In genomic region chr6:71927911-71928310, GRCm38 (mm10) we compare ENCODE assay signal across 10 mouse cellular contexts. TPM values are rescaled to one million over a fixed set of nuclear protein-coding genes. Genes with fewer than 3 reads are reported as not detected.
DNase-seq lines count a peak whose midpoint lies in the region; ATAC-seq and TF ChIP-seq lines count a peak whose summit lies in the region.
"Had no signal": no experiment of that assay in that cellular context is flagged by ENCODE, and none has a peak within 500 bp of the region (broad histone marks: within the 10 kb centered on the region; RNA-seq: fewer than 3 reads in every experiment).

No protein-coding gene starts in this region.

- peaks cover 7% of the 10 kb centered on the region for H3K36me3 ChIP-seq in embryonic facial prominence, embryonic 11.5 days (replicated peaks; ENCODE audit: control insufficient read depth, insufficient read depth, low read depth, low read length)
- H3K36me3 ChIP-seq in liver, adult 2 months (ENCODE audit: control insufficient read depth, insufficient read depth, low read length): peaks cover 48% of the 10 kb centered on the region
- H3K36me3 ChIP-seq in neural tube, embryonic 15.5 days: peaks cover 79% of the 10 kb centered on the region

- no peak overlapping the region for H3K4me3 ChIP-seq in embryonic facial prominence, embryonic 11.5 days (ENCODE audit: low read depth, low read length)
- H3K4me3 ChIP-seq in liver, adult 2 months (ENCODE audit: insufficient read depth, low read depth, low read length): no peak overlapping the region
- H3K4me3 ChIP-seq in neural tube, embryonic 15.5 days (replicated peaks): no peak overlapping the region
- H3K4me3 ChIP-seq: erythroblast, embryonic 14.5 days; liver, embryonic 15.5 days had no signal

- no peaks in the 10 kb centered on the region for H3K27me3 ChIP-seq in embryonic facial prominence, embryonic 11.5 days (ENCODE audit: control insufficient read depth, insufficient read depth, low read length)
- H3K27me3 ChIP-seq in liver, adult 2 months (ENCODE audit: control insufficient read depth, insufficient read depth, low read length): no peaks in the 10 kb centered on the region
- no peaks in the 10 kb centered on the region for H3K27me3 ChIP-seq in neural tube, embryonic 15.5 days (replicated peaks)
- H3K27me3 ChIP-seq: liver, embryonic 15.5 days had no signal

- no peak for ATAC-seq in embryonic facial prominence, embryonic 11.5 days (replicated peaks; ENCODE audit: insufficient number of reproducible peaks, low FRiP score, low TSS enrichment, low read depth)
- ATAC-seq in neural tube, embryonic 15.5 days (ENCODE audit: low FRiP score): peak; percentile 72; the same call in 1 of the 2 replicates
- no peak for ATAC-seq in megakaryocyte, adult 5-6 weeks (ENCODE audit: poor library complexity, severe bottlenecking)

- no peaks in the 10 kb centered on the region for H3K4me1 ChIP-seq in embryonic facial prominence, embryonic 11.5 days (ENCODE audit: control insufficient read depth, insufficient read depth, low read length)
- peaks cover 1% of the 10 kb centered on the region; the same call in 1 of the 2 replicates for H3K4me1 ChIP-seq in liver, adult 2 months (ENCODE audit: control insufficient read depth, insufficient read depth, low read length)
- no peaks in the 10 kb centered on the region for H3K4me1 ChIP-seq in neural tube, embryonic 15.5 days
- H3K4me1 ChIP-seq: liver, embryonic 15.5 days had no signal

- H3K9ac ChIP-seq in embryonic facial prominence, embryonic 11.5 days (replicated peaks; ENCODE audit: low read length): no peak overlapping the region
- no peak overlapping the region for H3K9ac ChIP-seq in liver, adult 2 months (ENCODE audit: low read depth, low read length)
- H3K9ac ChIP-seq in neural tube, embryonic 15.5 days (replicated peaks): no peak overlapping the region
- H3K9ac ChIP-seq: liver, embryonic 15.5 days had no signal

- no peaks in the 10 kb centered on the region for H3K9me3 ChIP-seq in embryonic facial prominence, embryonic 11.5 days (replicated peaks; ENCODE audit: control insufficient read depth, low read length)
- no peaks in the 10 kb centered on the region for H3K9me3 ChIP-seq in neural tube, embryonic 15.5 days (replicated peaks)
- H3K9me3 ChIP-seq: liver, embryonic 15.5 days had no signal

- H3K27ac ChIP-seq in embryonic facial prominence, embryonic 11.5 days (replicated peaks; ENCODE audit: low read depth, low read length): no peak overlapping the region
- H3K27ac ChIP-seq in liver, adult 2 months (replicated peaks; ENCODE audit: insufficient read depth, low read depth, low read length): no peak overlapping the region
- no peak overlapping the region for H3K27ac ChIP-seq in neural tube, embryonic 15.5 days (replicated peaks)
- H3K27ac ChIP-seq: liver, embryonic 15.5 days had no signal

- H3K4me2 ChIP-seq in embryonic facial prominence, embryonic 11.5 days (ENCODE audit: low read depth, low read length): no peak overlapping the region
- no peak overlapping the region for H3K4me2 ChIP-seq in neural tube, embryonic 15.5 days
- H3K4me2 ChIP-seq: liver, embryonic 15.5 days had no signal

- peak; percentile 64 for DNase-seq in urinary bladder, postnatal 14 days (ENCODE audit: low spot score)
- no peak for DNase-seq in urinary bladder, postnatal 4 days (ENCODE audit: low spot score in 2 of 2)
- DNase-seq in adrenal gland, postnatal 14 days: peak; percentile 81
- DNase-seq in embryonic facial prominence, embryonic 11.5 days (ENCODE audit: low spot score): peak; percentile 66
- DNase-seq in kidney, adult 9 months: peak; percentile 63
- peak; percentile 52 for DNase-seq in liver, adult 2 months (ENCODE audit: extremely low read depth, low read depth, low spot score)

- no peaks in the 10 kb centered on the region for H3K79me2 ChIP-seq in liver, adult 2 months (ENCODE audit: control insufficient read depth, insufficient read depth, low read length)

- TF ChIP-seq CTCF in liver, adult 2 months (IDR thresholded peaks at IDR 0.05; ENCODE audit: low read depth, low read length): peak; percentile 54

- TF ChIP-seq POLR2A in liver, adult 2 months (IDR thresholded peaks at IDR 0.05; ENCODE audit: extremely low read depth, insufficient read depth, low read length): no peak

RNA-seq across cellular contexts. Expression of gene Polr1a, which starts 19.1 kb away (rescaled TPM):
- 60.9 and 68.3 TPM in 2 replicates for total RNA-seq in adrenal gland, postnatal 14 days (2021)
- 32.0 and 38.2 TPM in 2 replicates for polyA plus RNA-seq in embryonic facial prominence, embryonic 11.5 days (2014; fragmentation: Nextera tagmentation; extraction: Ambion mirVana)
- 9.3 and 15.2 TPM in 2 replicates for total RNA-seq in liver, adult 2 months (2014; rRNA removed)
- polyA plus RNA-seq in liver, adult 2 months (2012; rRNA removed): 6.4 and 8.6 TPM in 2 replicates
- polyA plus RNA-seq in neural tube, embryonic 15.5 days (2015; fragmentation: Nextera tagmentation; extraction: Ambion mirVana): 18.9 and 23.1 TPM in 2 replicates
- 17.3 and 20.6 TPM in 2 replicates for total RNA-seq in megakaryocyte, adult 5-6 weeks (2015)
- 32.2 and 52.7 TPM in 2 replicates for total RNA-seq in megakaryocyte, adult 5-6 weeks (2017)

RNA-seq across cellular contexts. Expression of gene Ptcd3, which starts 19.4 kb away (rescaled TPM):
- 112 and 116 TPM in 2 replicates for total RNA-seq in adrenal gland, postnatal 14 days (2021)
- 139 and 151 TPM in 2 replicates for polyA plus RNA-seq in embryonic facial prominence, embryonic 11.5 days (2014; fragmentation: Nextera tagmentation; extraction: Ambion mirVana)
- total RNA-seq in liver, adult 2 months (2014; rRNA removed): 48.4 and 58.9 TPM in 2 replicates
- polyA plus RNA-seq in liver, adult 2 months (2012; rRNA removed): 8.1 and 9.1 TPM in 2 replicates
- 78.4 and 84.1 TPM in 2 replicates for polyA plus RNA-seq in neural tube, embryonic 15.5 days (2015; fragmentation: Nextera tagmentation; extraction: Ambion mirVana)
- 49.9 and 52.8 TPM in 2 replicates for total RNA-seq in megakaryocyte, adult 5-6 weeks (2015)
- 63.1 and 72.9 TPM in 2 replicates for total RNA-seq in megakaryocyte, adult 5-6 weeks (2017)

Comparison
In these comparisons a context has a peak if more than half of its experiments do, and no peak if none do; other contexts are left out.
1. DNase-seq: peak in urinary bladder, postnatal 14 days (single experiment), adrenal gland, postnatal 14 days (single experiment), embryonic facial prominence, embryonic 11.5 days (single experiment), kidney, adult 9 months (single experiment) and liver, adult 2 months (single experiment); none in urinary bladder, postnatal 4 days (0 of 2).